Mouse (Mus musculus): ENCODE measurements at regions not wholly inside any gene's neighbourhood (a gene's known extent, or its start where the extent isn't known, plus 50 kb on each side); places are given as distances from the start of the nearest gene placed in this dataset.

- no peak for ATAC-seq
- H3K4me3 ChIP-seq (replicated peaks; ENCODE audit: low read length): no peak overlapping the region
- no peak overlapping the region for H3K9ac ChIP-seq (replicated peaks; ENCODE audit: low read depth, low read length)
- H3K27ac ChIP-seq (ENCODE audit: low read length): no peak overlapping the region
- H3K4me2 ChIP-seq (ENCODE audit: low read length): no peak overlapping the region
- H3K36me3 ChIP-seq (ENCODE audit: control insufficient read depth, insufficient read depth): no peaks in the 10 kb centered on the region
- H3K27me3 ChIP-seq (replicated peaks; ENCODE audit: control insufficient read depth, insufficient read depth, low read length): no peaks in the 10 kb centered on the region
- no peaks in the 10 kb centered on the region for H3K4me1 ChIP-seq (replicated peaks; ENCODE audit: control insufficient read depth, insufficient read depth, low read length)
- WGBS: 93% methylated on average over 5 of the region's 5 CpGs
- H3K9me3 ChIP-seq (ENCODE audit: control insufficient read depth, low read length): no peaks in the 10 kb centered on the region; the same call in 1 of the 2 replicates
These were observed 82.2 kb downstream of the Il20rb start for GRCm38 (mm10) chr9:100404426-100404825.

- 25% methylated on average over 8 of the region's 8 CpGs for WGBS
- no peak overlapping the region for H3K9ac ChIP-seq (replicated peaks; ENCODE audit: low read depth, low read length)
- no peaks in the 10 kb centered on the region for H3K27me3 ChIP-seq (replicated peaks; ENCODE audit: control insufficient read depth, insufficient read depth, low read length)
- H3K4me2 ChIP-seq (ENCODE audit: low read length): no peak overlapping the region
- H3K4me3 ChIP-seq (replicated peaks; ENCODE audit: low read length): no peak overlapping the region
- H3K9me3 ChIP-seq (ENCODE audit: control insufficient read depth, low read length): no peaks in the 10 kb centered on the region; the same call in 1 of the 2 replicates
- no peak overlapping the region for H3K27ac ChIP-seq (ENCODE audit: low read length)
- H3K36me3 ChIP-seq (ENCODE audit: control insufficient read depth, insufficient read depth): no peaks in the 10 kb centered on the region
- no peaks in the 10 kb centered on the region for H3K4me1 ChIP-seq (replicated peaks; ENCODE audit: control insufficient read depth, insufficient read depth, low read length)
- ATAC-seq: peak; percentile 75
These were observed 86.2 kb downstream of the Il20rb start for GRCm38 (mm10) chr9:100400366-100400765.

- no peak for ATAC-seq
- Histone ChIP-seq H3K4me2 (ENCODE audit: low read length) (no peak overlapping the region), H3K27me3 (replicated peaks; ENCODE audit: control insufficient read depth, insufficient read depth, low read length) (no peaks in the 10 kb centered on the region), H3K4me1 (replicated peaks; ENCODE audit: control insufficient read depth, insufficient read depth, low read length) (no peaks in the 10 kb centered on the region), H3K9ac (replicated peaks; ENCODE audit: low read depth, low read length) (no peak overlapping the region), H3K27ac (ENCODE audit: low read length) (no peak overlapping the region), H3K9me3 (ENCODE audit: control insufficient read depth, low read length) (no peaks in the 10 kb centered on the region), H3K36me3 (ENCODE audit: control insufficient read depth, insufficient read depth) (no peaks in the 10 kb centered on the region), H3K4me3 (replicated peaks; ENCODE audit: low read length) (no peak overlapping the region)
- 95% methylated on average over 7 of the region's 7 CpGs for WGBS
These were observed 90.2 kb downstream of the Il20rb start for GRCm38 (mm10) chr9:100396340-100396910.

- H3K27me3 ChIP-seq (replicated peaks; ENCODE audit: control insufficient read depth, insufficient read depth, low read length): no peaks in the 10 kb centered on the region
- no peaks in the 10 kb centered on the region for H3K4me1 ChIP-seq (replicated peaks; ENCODE audit: control insufficient read depth, insufficient read depth, low read length)
- no peaks in the 10 kb centered on the region for H3K9me3 ChIP-seq (ENCODE audit: control insufficient read depth, low read length)
- H3K36me3 ChIP-seq (ENCODE audit: control insufficient read depth, insufficient read depth): no peaks in the 10 kb centered on the region
- no peak overlapping the region for H3K4me2 ChIP-seq (ENCODE audit: low read length)
- no peak overlapping the region for H3K4me3 ChIP-seq (replicated peaks; ENCODE audit: low read length)
- H3K9ac ChIP-seq (replicated peaks; ENCODE audit: low read depth, low read length): no peak overlapping the region
- no peak for ATAC-seq
- H3K27ac ChIP-seq (ENCODE audit: low read length): no peak overlapping the region
- 5% methylated on average over 5 of the region's 5 CpGs for WGBS
These were observed 90.9 kb downstream of the Il20rb start for GRCm38 (mm10) chr9:100395711-100396110.

GRCm38 (mm10) chr9:100394632-100395031, 92.0 kb downstream of the Il20rb start:
- ATAC-seq: no peak
- 88% methylated on average over 1 of the region's 1 CpGs for WGBS
- H3K36me3 ChIP-seq (ENCODE audit: control insufficient read depth, insufficient read depth): no peaks in the 10 kb centered on the region
- H3K27ac ChIP-seq (ENCODE audit: low read length): no peak overlapping the region
- no peak overlapping the region for H3K9ac ChIP-seq (replicated peaks; ENCODE audit: low read depth, low read length)
- H3K4me3 ChIP-seq (replicated peaks; ENCODE audit: low read length): no peak overlapping the region
- no peaks in the 10 kb centered on the region for H3K27me3 ChIP-seq (replicated peaks; ENCODE audit: control insufficient read depth, insufficient read depth, low read length)
- H3K9me3 ChIP-seq (ENCODE audit: control insufficient read depth, low read length): no peaks in the 10 kb centered on the region
- no peaks in the 10 kb centered on the region for H3K4me1 ChIP-seq (replicated peaks; ENCODE audit: control insufficient read depth, insufficient read depth, low read length)
- no peak overlapping the region for H3K4me2 ChIP-seq (ENCODE audit: low read length)

GRCm38 (mm10) chr9:100394166-100394565, 92.4 kb downstream of the Il20rb start:
- no peak overlapping the region for H3K27ac ChIP-seq (ENCODE audit: low read length)
- no peak overlapping the region for H3K9ac ChIP-seq (replicated peaks; ENCODE audit: low read depth, low read length)
- H3K9me3 ChIP-seq (ENCODE audit: control insufficient read depth, low read length): no peaks in the 10 kb centered on the region
- no peak overlapping the region for H3K4me2 ChIP-seq (ENCODE audit: low read length)
- WGBS: 62% methylated on average over 5 of the region's 5 CpGs
- no peak for ATAC-seq
- no peaks in the 10 kb centered on the region for H3K27me3 ChIP-seq (replicated peaks; ENCODE audit: control insufficient read depth, insufficient read depth, low read length)
- H3K4me1 ChIP-seq (replicated peaks; ENCODE audit: control insufficient read depth, insufficient read depth, low read length): no peaks in the 10 kb centered on the region
- no peak overlapping the region for H3K4me3 ChIP-seq (replicated peaks; ENCODE audit: low read length)
- no peaks in the 10 kb centered on the region for H3K36me3 ChIP-seq (ENCODE audit: control insufficient read depth, insufficient read depth)

GRCm38 (mm10) chr9:100392262-100392661, 94.3 kb downstream of the Il20rb start:
- Histone ChIP-seq H3K9ac (replicated peaks; ENCODE audit: low read depth, low read length) (no peak overlapping the region), H3K4me3 (replicated peaks; ENCODE audit: low read length) (no peak overlapping the region), H3K9me3 (ENCODE audit: control insufficient read depth, low read length) (no peaks in the 10 kb centered on the region), H3K36me3 (ENCODE audit: control insufficient read depth, insufficient read depth) (no peaks in the 10 kb centered on the region), H3K4me2 (ENCODE audit: low read length) (no peak overlapping the region), H3K27me3 (replicated peaks; ENCODE audit: control insufficient read depth, insufficient read depth, low read length) (no peaks in the 10 kb centered on the region), H3K4me1 (replicated peaks; ENCODE audit: control insufficient read depth, insufficient read depth, low read length) (no peaks in the 10 kb centered on the region), H3K27ac (ENCODE audit: low read length) (no peak overlapping the region)
- ATAC-seq: no peak
- WGBS: 53% methylated on average over 1 of the region's 1 CpGs

GRCm38 (mm10) chr9:100391566-100392213, 94.9 kb downstream of the Il20rb start:
- H3K27ac ChIP-seq (ENCODE audit: low read length): no peak overlapping the region
- H3K4me2 ChIP-seq (ENCODE audit: low read length): no peak overlapping the region
- H3K4me3 ChIP-seq (replicated peaks; ENCODE audit: low read length): no peak overlapping the region
- ATAC-seq: no peak
- no peak overlapping the region for H3K9ac ChIP-seq (replicated peaks; ENCODE audit: low read depth, low read length)
- H3K27me3 ChIP-seq (replicated peaks; ENCODE audit: control insufficient read depth, insufficient read depth, low read length): no peaks in the 10 kb centered on the region
- WGBS: 71% methylated on average over 8 of the region's 8 CpGs
- no peaks in the 10 kb centered on the region for H3K9me3 ChIP-seq (ENCODE audit: control insufficient read depth, low read length)
- H3K4me1 ChIP-seq (replicated peaks; ENCODE audit: control insufficient read depth, insufficient read depth, low read length): no peaks in the 10 kb centered on the region
- H3K36me3 ChIP-seq (ENCODE audit: control insufficient read depth, insufficient read depth): no peaks in the 10 kb centered on the region

- Histone ChIP-seq H3K9ac (replicated peaks; ENCODE audit: low read depth, low read length) (no peak overlapping the region), H3K4me2 (ENCODE audit: low read length) (no peak overlapping the region), H3K36me3 (ENCODE audit: control insufficient read depth, insufficient read depth) (no peaks in the 10 kb centered on the region), H3K4me1 (replicated peaks; ENCODE audit: control insufficient read depth, insufficient read depth, low read length) (no peaks in the 10 kb centered on the region), H3K9me3 (ENCODE audit: control insufficient read depth, low read length) (no peaks in the 10 kb centered on the region), H3K27me3 (replicated peaks; ENCODE audit: control insufficient read depth, insufficient read depth, low read length) (no peaks in the 10 kb centered on the region), H3K27ac (ENCODE audit: low read length) (no peak overlapping the region), H3K4me3 (replicated peaks; ENCODE audit: low read length) (no peak overlapping the region)
- 82% methylated on average over 7 of the region's 7 CpGs for WGBS
- ATAC-seq: no peak
These were observed 98.2 kb downstream of the Il20rb start for GRCm38 (mm10) chr9:100388393-100388792.

Data from forebrain, embryonic 16.5 days (tissue).